9 mouse cellular contexts compared by ENCODE assay signal in genomic region chr4:124672347-124673320, GRCm38 (mm10). TPM values are rescaled to one million over a fixed set of nuclear protein-coding genes. Genes with fewer than 3 reads are reported as not detected.
DNase-seq lines count a peak whose midpoint lies in the region; ATAC-seq and TF ChIP-seq lines count a peak whose summit lies in the region.
"Had no signal": no experiment of that assay in that cellular context is flagged by ENCODE, and none has a peak within 500 bp of the region (broad histone marks: within the 10 kb centered on the region; RNA-seq: fewer than 3 reads in every experiment).

No protein-coding gene starts in this region.

- H3K9me3 ChIP-seq in hindbrain, embryonic 13.5 days: no peaks in the 10 kb centered on the region
- H3K9me3 ChIP-seq in neural tube, embryonic 14.5 days (ENCODE audit: control insufficient read depth, low read length): no peaks in the 10 kb centered on the region
- H3K9me3 ChIP-seq: liver, embryonic 15.5 days had no signal

- DNase-seq in left cerebral cortex, postnatal 10 days (ENCODE audit: extremely low spot score in 1 of 2, low spot score in 2 of 2): peak; percentile 45 to 78
- DNase-seq in left cerebral cortex, adult 9 months (ENCODE audit: low spot score in 2 of 2): no peak
- peak; percentile 75 for DNase-seq in cerebellum, adult 9-10 months
- DNase-seq in adrenal gland, postnatal 14 days: no peak
- no peak for DNase-seq in gastrocnemius, adult 2 months

- H3K9ac ChIP-seq in hindbrain, embryonic 13.5 days: peak overlapping the region; percentile 51; the same call in 1 of the 2 replicates
- no peak overlapping the region; the same call in 1 of the 2 replicates for H3K9ac ChIP-seq in neural tube, embryonic 14.5 days (replicated peaks; ENCODE audit: low read depth, low read length)
- H3K9ac ChIP-seq: liver, embryonic 15.5 days had no signal

- ATAC-seq in hindbrain, embryonic 13.5 days (ENCODE audit: low FRiP score): peak; percentile 57
- peak; percentile 62 for ATAC-seq in neural tube, embryonic 14.5 days (ENCODE audit: low read depth)
- no peak for ATAC-seq in inflammation-experienced regulatory T-cells, adult 6 months

- peak overlapping the region; percentile 49 for H3K4me2 ChIP-seq in hindbrain, embryonic 13.5 days
- H3K4me2 ChIP-seq in neural tube, embryonic 14.5 days (ENCODE audit: low read depth, low read length): peak overlapping the region; percentile 41
- H3K4me2 ChIP-seq: liver, embryonic 15.5 days had no signal

- peaks cover 56% of the 10 kb centered on the region for H3K4me1 ChIP-seq in hindbrain, embryonic 13.5 days (replicated peaks)
- peaks cover 26% of the 10 kb centered on the region for H3K4me1 ChIP-seq in neural tube, embryonic 14.5 days (ENCODE audit: control insufficient read depth, insufficient read depth, low read length)
- H3K4me1 ChIP-seq: liver, embryonic 15.5 days had no signal

- intact Hi-C loops in left cerebral cortex, postnatal 10 days (cut with DNase I): loop anchor here (5.0 kb wide), 2 partner anchors 445 to 715 kb away; no protein-coding TSS in a partner anchor
- intact Hi-C loops in gastrocnemius, adult 2 months (cut with DNase I): loop anchor here (5.0 kb wide), 1 partner anchor 445 kb away; no protein-coding TSS in a partner anchor

- TF ChIP-seq CTCF in gastrocnemius, adult 2 months (IDR thresholded peaks at IDR 0.05): no peak

- peak overlapping the region; percentile 17 for H3K4me3 ChIP-seq in hindbrain, embryonic 13.5 days
- H3K4me3 ChIP-seq in neural tube, embryonic 14.5 days (ENCODE audit: low read depth, low read length): no peak overlapping the region; the same call in 1 of the 2 replicates
- no peak overlapping the region for H3K4me3 ChIP-seq in gastrocnemius, adult 2 months
- H3K4me3 ChIP-seq: liver, embryonic 15.5 days had no signal

- H3K27ac ChIP-seq in hindbrain, embryonic 13.5 days: peak overlapping the region; percentile 80
- peak overlapping the region; percentile 48; the same call in 1 of the 2 replicates for H3K27ac ChIP-seq in neural tube, embryonic 14.5 days (ENCODE audit: low read depth, low read length)
- H3K27ac ChIP-seq in gastrocnemius, adult 2 months: no peak overlapping the region
- H3K27ac ChIP-seq: liver, embryonic 15.5 days had no signal

- peaks cover 9% of the 10 kb centered on the region for H3K36me3 ChIP-seq in hindbrain, embryonic 13.5 days
- peaks cover 2% of the 10 kb centered on the region; the same call in 1 of the 2 replicates for H3K36me3 ChIP-seq in neural tube, embryonic 14.5 days (ENCODE audit: control insufficient read depth, insufficient read depth, low read length)

- peaks cover 41% of the 10 kb centered on the region for H3K27me3 ChIP-seq in hindbrain, embryonic 13.5 days
- H3K27me3 ChIP-seq in neural tube, embryonic 14.5 days (ENCODE audit: control insufficient read depth, insufficient read depth, low read length): peaks cover 8% of the 10 kb centered on the region; the same call in 1 of the 2 replicates

- 1% methylated on average over 26 of the region's 31 CpGs for WGBS in hindbrain, embryonic 13.5 days
- 1% methylated on average over 30 of the region's 31 CpGs for WGBS in neural tube, embryonic 14.5 days

RNA-seq across cellular contexts. Expression of gene Pou3f1, which starts 16.0 kb away (rescaled TPM):
- 10 to 100 TPM; 31.3 to 33.5 TPM for total RNA-seq in left cerebral cortex, postnatal 10 days (2021)
- polyA plus RNA-seq in hindbrain, embryonic 13.5 days (2015; fragmentation: Nextera tagmentation; extraction: Ambion mirVana): 9.5 and 11.4 TPM in 2 replicates
- 6.7 and 7.8 TPM in 2 replicates for polyA plus RNA-seq in neural tube, embryonic 14.5 days (2014; fragmentation: Nextera tagmentation; extraction: Ambion mirVana)
- 0.11 and 0.19 TPM in 2 replicates for total RNA-seq in adrenal gland, postnatal 14 days (2021)
- total RNA-seq in gastrocnemius, adult 2 months (2021): under 1 TPM; 0.14 to 0.26 TPM
- not detected for polyA plus RNA-seq in inflammation-experienced regulatory T-cells, adult 6 months (2017; shearing (Covaris generic))
- polyA plus RNA-seq: liver, embryonic 15.5 days had no signal

RNA-seq across cellular contexts. Expression of gene Utp11, which starts 20.8 kb away (rescaled TPM):
- total RNA-seq in left cerebral cortex, postnatal 10 days (2021): 10 to 100 TPM; 15.2 to 15.8 TPM
- polyA plus RNA-seq in hindbrain, embryonic 13.5 days (2015; fragmentation: Nextera tagmentation; extraction: Ambion mirVana): 45.1 and 47.9 TPM in 2 replicates
- 33.9 and 39.2 TPM in 2 replicates for polyA plus RNA-seq in neural tube, embryonic 14.5 days (2014; fragmentation: Nextera tagmentation; extraction: Ambion mirVana)
- 34.1 and 37.3 TPM in 2 replicates for total RNA-seq in adrenal gland, postnatal 14 days (2021)
- total RNA-seq in gastrocnemius, adult 2 months (2021): 10 to 100 TPM; 17.5 to 21.5 TPM
- polyA plus RNA-seq in inflammation-experienced regulatory T-cells, adult 6 months (2017; shearing (Covaris generic)): 10 to 100 TPM; 84.4 to 92.4 (median 85.0) TPM

RNA-seq across cellular contexts. Expression of gene Fhl3, which starts 27.9 kb away (rescaled TPM):
- 1 to 10 TPM; 3.8 to 4.5 TPM for total RNA-seq in left cerebral cortex, postnatal 10 days (2021)
- polyA plus RNA-seq in hindbrain, embryonic 13.5 days (2015; fragmentation: Nextera tagmentation; extraction: Ambion mirVana): 2.7 and 2.9 TPM in 2 replicates
- 0.60 and 1.5 TPM in 2 replicates for polyA plus RNA-seq in neural tube, embryonic 14.5 days (2014; fragmentation: Nextera tagmentation; extraction: Ambion mirVana)
- 7.3 and 8.5 TPM in 2 replicates for total RNA-seq in adrenal gland, postnatal 14 days (2021)
- 100 to 1,000 TPM; 151 to 515 TPM for total RNA-seq in gastrocnemius, adult 2 months (2021)
- polyA plus RNA-seq in inflammation-experienced regulatory T-cells, adult 6 months (2017; shearing (Covaris generic)): 10 to 100 TPM in 2 of 3 experiments, 1 to 10 TPM in 1; 8.2 to 15.6 (median 13.5) TPM

RNA-seq across cellular contexts. Expression of gene Sf3a3, which starts 41.9 kb away (rescaled TPM):
- total RNA-seq in left cerebral cortex, postnatal 10 days (2021): 10 to 100 TPM; 36.3 to 36.6 TPM
- polyA plus RNA-seq in hindbrain, embryonic 13.5 days (2015; fragmentation: Nextera tagmentation; extraction: Ambion mirVana): 112 and 119 TPM in 2 replicates
- polyA plus RNA-seq in neural tube, embryonic 14.5 days (2014; fragmentation: Nextera tagmentation; extraction: Ambion mirVana): 89.9 and 93.2 TPM in 2 replicates
- total RNA-seq in adrenal gland, postnatal 14 days (2021): 41.5 and 42.8 TPM in 2 replicates
- total RNA-seq in gastrocnemius, adult 2 months (2021): 10 to 100 TPM; 11.1 to 14.3 TPM
- 100 to 1,000 TPM; 106 to 117 (median 115) TPM for polyA plus RNA-seq in inflammation-experienced regulatory T-cells, adult 6 months (2017; shearing (Covaris generic))

Comparison
In these comparisons a context has a peak if more than half of its experiments do, and no peak if none do; other contexts are left out.
1. DNase-seq: peak in left cerebral cortex, postnatal 10 days (2 of 2) and cerebellum, adult 9-10 months (single experiment); none in left cerebral cortex, adult 9 months (0 of 2), adrenal gland, postnatal 14 days (single experiment) and gastrocnemius, adult 2 months (single experiment).
2. RNA of gene Pou3f1, which starts 16.0 kb away (total RNA-seq): 31.3 to 33.5 TPM in left cerebral cortex, postnatal 10 days; 0.14 to 0.26 TPM in gastrocnemius, adult 2 months and 0.11 to 0.19 TPM in adrenal gland, postnatal 14 days; every median in the first group is over 10 times any median in the second.
3. RNA of gene Fhl3, which starts 27.9 kb away (total RNA-seq): 151 to 515 TPM in gastrocnemius, adult 2 months; 7.3 to 8.5 TPM in adrenal gland, postnatal 14 days and 3.8 to 4.5 TPM in left cerebral cortex, postnatal 10 days; every median in the first group is over 10 times any median in the second.